Comparison of ENCODE assay signal across 21 mouse cellular contexts in genomic region chr5:21667191-21668137, GRCm38 (mm10). TPM values are rescaled to one million over a fixed set of nuclear protein-coding genes. Genes with fewer than 3 reads are reported as not detected.
DNase-seq lines count a peak whose midpoint lies in the region; ATAC-seq and TF ChIP-seq lines count a peak whose summit lies in the region.
"Had no signal": no experiment of that assay in that cellular context is flagged by ENCODE, and none has a peak within 500 bp of the region (broad histone marks: within the 10 kb centered on the region; RNA-seq: fewer than 3 reads in every experiment).

No protein-coding gene starts in this region.

- no peak overlapping the region for H3K4me3 ChIP-seq in kidney, postnatal 0 days (replicated peaks; ENCODE audit: low read depth, low read length)
- no peak overlapping the region for H3K4me3 ChIP-seq in limb, embryonic 10.5 days
- H3K4me3 ChIP-seq: erythroblast, embryonic 14.5 days; hindbrain, embryonic 15.5 days; neural tube, embryonic 12.5 days had no signal

- ATAC-seq in kidney, postnatal 0 days (replicated peaks; ENCODE audit: low FRiP score, low read depth), result no peak; the same call in 1 of the 2 replicates
- ATAC-seq in megakaryocyte, adult 5-6 weeks (ENCODE audit: poor library complexity, severe bottlenecking), result no peak
- no peak for ATAC-seq in granulocyte monocyte progenitor cell, adult 5-6 weeks (replicated peaks; ENCODE audit: poor library complexity, severe bottlenecking)
- ATAC-seq: CD4-positive, CD25-positive, alpha-beta regulatory T cell, adult 4 months; liver, postnatal 0 days had no signal

- 0 out of 2 replicates have a peak, but pooled peaks have one; percentile 21 for TF ChIP-seq CTCF in kidney, postnatal 0 days (IDR thresholded peaks at IDR 0.05; ENCODE audit: low read depth)

- H3K4me2 ChIP-seq in kidney, postnatal 0 days (ENCODE audit: low read length), result no peak overlapping the region
- H3K4me2 ChIP-seq: hindbrain, embryonic 15.5 days; neural tube, embryonic 12.5 days had no signal

- no peaks in the 10 kb centered on the region for H3K9me3 ChIP-seq in kidney, postnatal 0 days (replicated peaks; ENCODE audit: low read length)
- H3K9me3 ChIP-seq in limb, embryonic 10.5 days (replicated peaks), result no peaks in the 10 kb centered on the region
- H3K9me3 ChIP-seq: hindbrain, embryonic 15.5 days; neural tube, embryonic 12.5 days had no signal

- 0 out of 2 replicates have a peak overlapping the region, but pooled peaks have one; percentile 13 for H3K27ac ChIP-seq in kidney, postnatal 0 days
- peak overlapping the region; percentile 67; the same call in 1 of the 2 replicates for H3K27ac ChIP-seq in limb, embryonic 10.5 days
- H3K27ac ChIP-seq: hindbrain, embryonic 15.5 days; macrophage; neural tube, embryonic 12.5 days had no signal

- H3K4me1 ChIP-seq in kidney, postnatal 0 days (replicated peaks; ENCODE audit: insufficient read depth, low read length), result no peaks in the 10 kb centered on the region
- H3K4me1 ChIP-seq in limb, embryonic 10.5 days, result peaks cover 12% of the 10 kb centered on the region
- H3K4me1 ChIP-seq: hindbrain, embryonic 15.5 days; neural tube, embryonic 12.5 days had no signal

- WGBS in kidney, postnatal 0 days, result 45% methylated on average over 8 of the region's 8 CpGs
- WGBS in limb, embryonic 10.5 days, result 56% methylated on average over 8 of the region's 8 CpGs

- no peaks in the 10 kb centered on the region for H3K27me3 ChIP-seq in kidney, postnatal 0 days (ENCODE audit: insufficient read depth, low read length)
- H3K27me3 ChIP-seq in limb, embryonic 10.5 days (ENCODE audit: low read depth, poor library complexity, severe bottlenecking), result no peaks in the 10 kb centered on the region
- H3K27me3 ChIP-seq: hindbrain, embryonic 15.5 days; neural tube, embryonic 12.5 days had no signal

- no peak for DNase-seq in kidney, postnatal 0 days (ENCODE audit: low spot score)
- DNase-seq in kidney, postnatal 36 days, result no peak
- DNase-seq in ES-CJ7 (ENCODE audit: low read depth, low spot score) (peak; percentile 52), R1 (ENCODE audit: low read depth, low spot score) (peak; percentile 56)
- no peak for DNase-seq in limb, embryonic 10.5 days (ENCODE audit: low spot score)
- DNase-seq in adrenal gland, postnatal 10 days, result no peak
- DNase-seq: adrenal gland, postnatal 25 days; cerebellum, adult 2 months; kidney, adult 8-10 months; liver; liver, postnatal 0 days; thymus, adult 18-20 months had no signal

- no peak overlapping the region for H3K9ac ChIP-seq in kidney, postnatal 0 days (ENCODE audit: low read depth, low read length)
- H3K9ac ChIP-seq: hindbrain, embryonic 15.5 days; liver, postnatal 0 days; neural tube, embryonic 12.5 days had no signal

- H3K36me3 ChIP-seq in kidney, postnatal 0 days (ENCODE audit: insufficient read depth, low read length), result no peaks in the 10 kb centered on the region
- peaks cover 19% of the 10 kb centered on the region for H3K36me3 ChIP-seq in limb, embryonic 10.5 days

RNA-seq across cellular contexts. Expression of gene Armc10, which starts 21.9 kb away (rescaled TPM):
- 43.7 and 44.2 TPM in 2 replicates for polyA plus RNA-seq in kidney, postnatal 0 days (2015; fragmentation: Nextera tagmentation; extraction: Ambion mirVana)
- 50.3 and 61.9 TPM in 2 replicates for polyA plus RNA-seq in limb, embryonic 10.5 days (2016; fragmentation: Nextera tagmentation; extraction: Ambion mirVana)
- 10 to 100 TPM; 17.7 to 22.4 TPM for total RNA-seq in adrenal gland, postnatal 10 days (2021)
- 27.5 and 33.1 TPM in 2 replicates for total RNA-seq in megakaryocyte, adult 5-6 weeks (2015)
- total RNA-seq in megakaryocyte, adult 5-6 weeks (2017), result 27.0 and 30.3 TPM in 2 replicates
- total RNA-seq in granulocyte monocyte progenitor cell, adult 5-6 weeks (2014; fragmentation: Nextera tagmentation), result 34.9 and 40.4 TPM in 2 replicates
- total RNA-seq in granulocyte monocyte progenitor cell, adult 5-6 weeks (2017), result 49.4 and 51.5 TPM in 2 replicates

RNA-seq across cellular contexts. Expression of gene Fbxl13, which starts 22.0 kb away (rescaled TPM):
- 0.32 and 0.46 TPM in 2 replicates for polyA plus RNA-seq in kidney, postnatal 0 days (2015; fragmentation: Nextera tagmentation; extraction: Ambion mirVana)
- polyA plus RNA-seq in limb, embryonic 10.5 days (2016; fragmentation: Nextera tagmentation; extraction: Ambion mirVana), result 0.15 TPM in 1 of 2 replicates, not detected in the other
- total RNA-seq in adrenal gland, postnatal 10 days (2021), result under 1 TPM; 0.12 to 0.21 TPM
- total RNA-seq in megakaryocyte, adult 5-6 weeks (2015), result 0.23 TPM in 1 of 2 replicates, not detected in the other
- total RNA-seq in megakaryocyte, adult 5-6 weeks (2017), result not detected in 2 replicates
- not detected in 2 replicates for total RNA-seq in granulocyte monocyte progenitor cell, adult 5-6 weeks (2014; fragmentation: Nextera tagmentation)
- total RNA-seq in granulocyte monocyte progenitor cell, adult 5-6 weeks (2017), result 0.43 TPM in 1 of 2 replicates, not detected in the other
- total RNA-seq: adrenal gland, postnatal 25 days; gastrocnemius, adult 8-10 months; heart, adult 8-10 months had no signal
- polyA plus RNA-seq: CD4-positive, CD25-positive, alpha-beta regulatory T cell, adult 4 months; erythroblast, embryonic 14.5 days; macrophage had no signal

RNA-seq across cellular contexts. Expression of gene Napepld, which starts 33.7 kb away (rescaled TPM):
- polyA plus RNA-seq in kidney, postnatal 0 days (2015; fragmentation: Nextera tagmentation; extraction: Ambion mirVana), result 5.4 and 5.6 TPM in 2 replicates
- polyA plus RNA-seq in limb, embryonic 10.5 days (2016; fragmentation: Nextera tagmentation; extraction: Ambion mirVana), result 2.8 TPM in 2 replicates
- 10 to 100 TPM; 10.8 to 17.4 TPM for total RNA-seq in adrenal gland, postnatal 10 days (2021)
- total RNA-seq in megakaryocyte, adult 5-6 weeks (2015), result 1.7 and 2.1 TPM in 2 replicates
- total RNA-seq in megakaryocyte, adult 5-6 weeks (2017), result 0.62 and 1.2 TPM in 2 replicates
- 5.7 and 7.2 TPM in 2 replicates for total RNA-seq in granulocyte monocyte progenitor cell, adult 5-6 weeks (2014; fragmentation: Nextera tagmentation)
- total RNA-seq in granulocyte monocyte progenitor cell, adult 5-6 weeks (2017), result 2.8 and 4.1 TPM in 2 replicates

Comparison
In these comparisons a context has a peak if more than half of its experiments do, and no peak if none do; other contexts are left out.
1. DNase-seq: peak in ES-CJ7 (single experiment) and R1 (single experiment); none in kidney, postnatal 0 days (single experiment), kidney, postnatal 36 days (0 of 2), limb, embryonic 10.5 days (single experiment) and adrenal gland, postnatal 10 days (single experiment).